Mouse (Mus musculus) kidney, postnatal 14 days (tissue): ENCODE results near the gene Dcakd.

Experiments used
- DNase-seq: peaks from one replicate; pipeline ENCODE4 v3.0.0; 2022; ENCODE audit warnings: mixed read lengths

Dcakd gene

DNA sequence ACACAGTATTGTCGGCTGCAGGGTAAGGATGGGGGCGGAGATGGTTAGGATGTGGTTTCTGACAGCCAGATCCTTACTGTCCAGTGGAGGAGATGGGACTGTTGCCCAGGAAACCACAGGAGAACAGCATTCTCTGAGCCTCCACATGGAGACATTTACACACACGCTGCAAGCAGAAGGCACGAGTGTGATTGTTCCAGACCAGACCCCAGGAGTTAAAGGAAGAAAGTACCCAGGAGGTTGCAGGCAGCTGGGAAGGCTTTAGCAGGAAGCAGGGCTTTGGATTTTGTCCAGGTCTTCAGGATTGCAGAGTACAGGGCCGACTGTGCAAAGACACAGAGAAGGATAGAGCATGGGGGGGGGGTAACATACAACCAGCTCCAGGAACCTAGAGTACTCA is 56.5 kb downstream of the Dcakd start:
- no peak for DNase-seq

DNA sequence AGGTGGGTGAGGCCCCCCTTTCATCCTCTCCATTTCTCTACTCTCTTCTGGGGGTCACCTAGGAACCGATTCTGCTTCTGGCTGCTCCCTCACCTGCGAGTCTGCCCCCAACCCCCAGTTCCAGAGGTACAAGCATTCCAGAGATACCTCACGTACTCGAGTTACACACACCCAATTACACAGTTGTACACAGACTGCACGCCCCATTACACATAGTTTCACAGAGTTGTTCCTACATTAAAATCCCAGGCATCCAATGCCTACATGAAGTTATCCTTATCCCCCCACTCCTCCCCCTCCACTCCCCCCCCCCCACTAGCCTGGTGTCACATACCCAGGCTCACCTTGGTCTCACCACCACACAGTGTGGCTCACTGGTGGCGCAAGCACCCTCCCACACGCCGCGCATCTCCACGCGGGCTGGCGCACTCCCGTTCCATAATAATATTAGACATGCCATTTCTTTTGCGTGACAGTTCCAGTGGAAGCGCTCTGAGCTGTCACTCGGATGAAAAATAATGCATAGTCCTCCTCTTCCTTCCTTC is 63.5 kb downstream of the Dcakd start:
- DNase-seq = peak; percentile 32

GRCm38 (mm10) chr11:102963855-102964546 is 64.1 kb downstream of the Dcakd start:
- DNase-seq = no peak

DNA sequence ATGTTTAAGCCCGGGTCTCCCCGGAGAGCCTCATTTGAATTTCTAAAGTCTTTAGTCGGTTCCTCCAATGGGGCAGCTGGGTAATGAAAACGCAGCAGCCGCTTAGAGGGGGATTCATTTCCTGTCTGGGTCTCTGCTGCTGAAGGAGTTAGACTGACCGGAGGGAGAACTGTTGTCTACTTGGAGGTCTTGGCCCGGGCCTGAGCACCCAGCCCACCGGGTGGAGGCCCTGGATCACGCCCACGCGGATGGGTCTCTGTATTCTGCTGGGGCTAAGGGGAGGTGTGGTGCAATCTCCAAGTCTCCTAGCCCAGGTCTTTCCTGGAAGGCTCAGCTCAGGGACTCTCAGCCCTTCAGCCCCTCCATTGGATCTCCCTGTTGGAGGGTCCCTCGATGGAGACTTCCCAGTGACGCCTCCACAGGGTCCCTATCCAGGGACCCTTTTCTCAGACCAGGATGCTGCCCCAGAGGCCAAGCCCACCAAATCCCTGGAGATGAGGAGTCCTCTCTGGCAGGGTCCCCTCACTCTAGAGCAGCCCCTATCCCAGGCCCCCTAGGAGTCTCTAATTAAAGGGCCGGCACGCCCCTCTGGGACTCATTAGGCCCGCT is 64.8 kb downstream of the Dcakd start:
- DNase-seq = no peak

GRCm38 (mm10) chr11:102962861-102963245 is 65.3 kb downstream of the Dcakd start:
- no peak for DNase-seq

DNA sequence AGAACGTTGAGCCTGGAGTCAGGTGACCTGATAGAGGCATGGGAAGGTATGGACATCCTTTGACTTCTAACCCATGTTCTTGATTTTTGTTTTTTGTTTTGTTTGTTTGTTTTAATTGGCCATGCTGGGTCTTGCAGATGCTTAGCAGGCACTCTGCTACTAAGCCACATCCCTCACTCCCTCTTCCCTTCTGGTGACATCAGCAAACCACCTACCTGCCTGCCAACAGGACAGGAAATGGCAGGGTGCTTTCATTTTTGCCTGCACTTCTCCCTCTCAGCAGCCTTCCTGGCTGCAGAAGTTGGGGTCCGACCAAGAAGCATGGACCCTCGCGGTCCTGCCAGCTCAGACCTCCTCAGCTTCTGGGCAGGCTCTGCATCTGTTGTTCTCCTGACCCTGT is 67.1 kb downstream of the Dcakd start:
- no peak for DNase-seq

DNA sequence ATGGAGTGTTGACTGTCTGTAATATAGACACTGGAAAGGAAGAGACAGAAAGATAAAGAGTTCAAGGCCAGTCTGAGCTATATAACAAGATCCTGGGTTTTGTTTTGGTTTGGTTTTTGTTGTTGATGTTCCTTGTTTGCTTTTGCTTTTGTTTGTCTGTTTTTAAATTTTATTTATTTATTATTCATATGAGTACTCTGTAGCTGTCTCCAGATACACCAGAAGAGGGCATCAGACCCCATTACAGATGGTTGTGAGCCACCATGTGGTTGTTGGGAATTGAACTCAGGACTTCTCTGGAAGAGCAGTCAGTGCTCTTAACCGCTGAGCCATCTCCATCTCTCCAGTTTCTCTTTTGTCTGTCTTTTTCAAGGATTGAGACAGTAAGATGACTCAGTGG is 69.3 kb downstream of the Dcakd start:
- no peak for DNase-seq

DNA sequence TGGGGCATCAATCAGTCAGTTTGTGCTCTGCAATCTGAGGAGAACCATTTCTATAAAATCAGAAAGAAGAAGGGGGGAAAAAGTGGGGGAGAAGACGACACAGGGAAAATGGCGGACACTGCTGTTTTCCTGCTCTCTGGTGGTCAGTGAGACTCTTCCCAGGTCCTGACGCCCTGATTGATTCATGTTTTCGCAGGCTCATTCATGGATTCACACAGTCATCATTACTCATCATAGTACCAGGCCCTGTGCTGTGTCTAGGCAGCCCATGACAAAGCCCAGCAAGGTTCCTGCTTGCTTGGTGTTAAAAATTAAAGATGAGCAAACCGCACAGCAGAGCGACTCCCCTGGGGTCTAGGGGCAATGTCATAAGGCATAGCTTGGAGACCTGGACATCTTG is 69.7 kb downstream of the Dcakd start:
- DNase-seq = no peak

DNA sequence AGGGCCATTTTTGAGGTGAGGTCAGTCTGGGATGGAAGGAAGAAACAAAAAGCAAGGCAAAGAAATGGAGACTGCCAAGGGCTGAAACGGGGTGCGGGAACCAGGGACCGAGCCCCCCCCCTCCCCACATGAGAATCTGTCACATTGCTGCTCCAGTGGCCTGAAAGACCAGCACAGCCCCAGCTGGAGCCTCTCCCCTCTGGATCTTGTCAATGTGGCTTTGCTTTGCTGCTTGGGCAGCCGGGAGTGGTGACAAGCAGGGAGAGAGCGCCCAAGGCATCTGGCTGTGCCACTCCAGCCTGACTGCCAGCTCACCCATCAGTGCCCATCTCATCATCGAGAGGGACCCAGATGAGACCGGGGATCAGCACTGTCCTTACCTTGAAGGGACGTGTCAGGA is 70.4 kb downstream of the Dcakd start:
- no peak for DNase-seq

GRCm38 (mm10) chr11:102956962-102957614 is 71.0 kb downstream of the Dcakd start:
- DNase-seq = no peak

GRCm38 (mm10) chr11:102952922-102953321 is 75.2 kb downstream of the Dcakd start:
- DNase-seq = no peak

GRCm38 (mm10) chr11:102948043-102948961 is 79.8 kb downstream of the Dcakd start:
- DNase-seq = peak; percentile 76

DNA sequence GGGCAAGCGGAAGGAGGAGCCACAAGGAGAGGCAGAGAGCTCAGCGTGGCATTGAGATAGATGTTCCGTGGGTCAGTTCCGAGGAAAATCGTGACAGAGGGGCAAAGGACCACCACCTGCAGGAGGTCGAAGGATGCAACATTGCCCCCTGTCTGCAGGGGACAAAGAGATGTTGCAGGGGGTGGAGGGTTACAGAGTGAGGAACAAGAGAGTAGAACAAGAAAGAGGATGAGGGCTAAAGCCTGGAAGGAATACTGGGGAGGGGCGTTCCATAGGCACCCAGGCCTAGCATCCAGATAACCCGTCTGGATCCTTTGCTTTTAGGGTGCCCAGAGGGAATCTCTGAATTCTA is 81.2 kb downstream of the Dcakd start:
- DNase-seq = no peak

DNA sequence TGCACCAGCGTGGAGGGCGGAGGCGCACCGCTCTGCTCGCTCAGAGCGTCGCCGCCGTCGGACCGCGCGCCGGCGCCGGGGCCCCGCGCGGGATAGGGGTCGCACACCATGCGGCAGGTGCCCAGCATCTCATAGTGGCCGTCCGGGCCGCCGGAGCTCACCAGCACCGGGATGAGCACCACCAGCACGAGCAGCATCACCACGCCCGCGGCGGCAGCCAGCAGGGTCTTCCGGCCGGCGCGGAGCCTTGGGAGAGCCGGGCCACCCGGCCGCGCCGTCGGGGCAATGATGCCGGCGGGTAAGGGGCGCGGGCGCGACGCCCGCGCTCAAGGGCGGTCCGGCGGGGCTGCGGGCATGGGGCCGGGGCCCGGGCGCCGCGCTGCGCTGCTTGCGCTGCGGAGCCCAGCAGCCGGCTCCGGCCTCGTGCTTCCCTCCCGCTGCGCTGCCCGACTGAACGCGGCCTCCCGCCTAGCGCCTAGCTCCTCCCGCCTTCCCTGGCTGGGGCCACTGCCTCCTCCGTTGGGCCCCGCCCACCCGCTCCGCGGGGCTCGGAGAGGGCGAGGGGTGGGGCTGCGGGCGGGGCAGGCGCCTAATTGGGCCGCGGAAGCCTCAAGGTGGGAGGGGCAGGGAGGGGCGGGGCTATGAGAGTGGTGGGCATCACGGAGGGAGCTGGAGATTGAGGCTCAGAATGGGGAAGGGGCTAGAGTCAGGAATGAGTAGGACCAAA is 81.7 kb downstream of the Dcakd start, which contains the start of gene C1ql1:
TSS of gene C1ql1 (minus strand) at position 424 of the 727 bp plus-strand sequence.
- peak; percentile 93 for DNase-seq

DNA sequence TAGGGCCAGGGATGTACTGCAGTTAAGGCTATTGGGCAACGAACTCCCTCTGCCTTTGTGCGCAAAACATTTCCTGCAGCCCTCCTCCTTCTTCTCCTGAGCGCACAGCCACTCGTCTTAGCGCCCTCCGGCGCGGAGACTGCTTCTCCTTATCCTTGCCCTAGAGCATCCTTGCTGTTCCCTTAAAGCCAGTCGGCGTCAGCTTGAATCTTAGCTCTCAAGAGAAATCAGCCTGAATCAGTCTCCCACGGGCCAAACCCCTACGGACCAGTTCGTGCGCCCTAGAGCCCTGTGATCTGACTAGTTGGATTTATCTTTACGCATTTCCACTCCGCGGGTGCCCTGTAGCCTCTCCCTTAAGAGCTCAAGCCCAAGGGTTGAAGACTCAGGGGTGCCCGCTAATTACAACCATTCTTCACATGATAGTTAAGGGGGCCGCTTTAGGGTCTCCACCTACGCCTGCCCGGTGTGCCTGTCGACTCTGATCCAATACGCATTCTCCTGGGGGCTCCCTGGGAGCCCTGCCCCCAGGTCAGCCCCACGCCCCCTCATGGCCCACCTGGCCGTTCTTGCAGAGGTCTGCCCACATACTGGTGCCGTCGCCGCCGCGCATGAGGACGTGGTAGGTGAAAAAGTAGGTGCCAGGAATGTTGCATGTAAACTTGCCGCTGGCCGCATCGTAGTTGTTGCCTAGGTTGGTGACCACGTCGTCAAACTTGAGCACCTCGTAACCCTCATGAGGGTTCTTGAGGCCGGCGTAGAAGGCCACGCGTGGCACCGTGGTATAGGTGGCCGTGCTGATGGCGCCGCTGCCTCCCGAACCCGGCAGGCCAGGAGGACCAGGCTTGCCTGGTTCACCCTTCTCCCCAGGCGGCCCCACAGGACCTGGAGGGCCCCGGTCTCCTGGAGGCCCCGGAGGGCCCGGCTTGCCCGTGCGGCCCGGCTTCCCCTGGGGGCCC is 82.5 kb downstream of the Dcakd start:
- no peak for DNase-seq
